Mouse (Mus musculus) E14TG2a.4 (cell line): ENCODE measurements at regions not wholly inside any gene's neighbourhood (a gene's known extent, or its start where the extent isn't known, plus 50 kb on each side); places are given as distances from the start of the nearest gene placed in this dataset.

Experiments
- H3K27me3 ChIP-seq: 2 replicates; pipeline ENCODE4 v1.6.1; 2014; ENCODE audit warnings: low read length, control low read depth; ENCODE audit not compliant: insufficient read depth
- H3K36me3 ChIP-seq: 2 replicates; pipeline ENCODE4 v1.6.1; 2014; ENCODE audit warnings: low read length, control low read depth; ENCODE audit not compliant: insufficient read depth
- H3K4me1 ChIP-seq: replicated peaks from 2 replicates; pipeline ENCODE4 v1.6.1; 2014; ENCODE audit warnings: low read depth, low read length, control low read depth
- H3K4me3 ChIP-seq: replicated peaks from 2 replicates; pipeline ENCODE4 v1.5.1; 2014; ENCODE audit warnings: mild to moderate bottlenecking, low read length
- H3K9me3 ChIP-seq: 2 replicates; pipeline ENCODE4 v1.6.1; 2014; ENCODE audit warnings: low read length, control low read depth
- CTCF ChIP-seq: conservative IDR thresholded peaks from 2 replicates; pipeline ENCODE4 v1.5.1; 2014; ENCODE audit warnings: low read length
- NANOG ChIP-seq: IDR thresholded peaks from 2 replicates; pipeline ENCODE4 v1.6.1; 2014; ENCODE audit warnings: borderline replicate concordance, low read length, mixed read lengths
- POU5F1 ChIP-seq: IDR thresholded peaks from 2 replicates; pipeline ENCODE4 v1.6.1; 2014; ENCODE audit warnings: low read length, borderline replicate concordance

DNA sequence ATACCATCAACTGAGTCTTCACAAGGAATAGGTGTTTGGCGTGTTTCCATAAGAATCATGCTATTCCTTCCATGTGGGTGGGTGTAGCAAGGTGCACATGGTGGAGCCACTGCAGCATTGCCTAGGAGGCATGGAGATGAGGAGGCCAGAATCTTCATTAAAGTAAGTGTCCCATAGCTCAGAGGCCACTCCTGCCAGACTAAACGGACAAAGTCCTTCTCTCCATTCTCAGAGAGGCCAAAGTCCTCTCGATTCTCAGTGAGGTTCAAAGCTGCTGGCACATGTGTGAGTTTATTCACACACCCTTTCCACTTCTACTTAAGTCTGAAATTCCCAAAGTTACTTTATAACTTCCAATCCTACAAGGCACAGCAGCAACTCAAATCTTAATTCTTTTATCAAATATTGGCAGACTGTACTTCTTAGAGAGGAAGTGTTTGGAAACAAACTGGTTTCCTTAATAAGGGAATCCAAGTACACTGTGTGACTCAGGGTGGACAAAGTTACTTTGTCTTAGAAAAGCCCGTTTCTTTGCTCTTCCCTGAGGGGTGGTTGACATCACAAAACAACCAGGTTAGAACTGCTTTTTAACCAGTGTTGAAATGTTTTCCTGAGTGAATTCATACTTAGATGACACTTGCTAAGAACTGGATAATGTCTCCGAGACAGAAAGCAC lies 69.2 kb upstream of the Thbs1 start:
- Histone ChIP-seq H3K4me3 (no peak overlapping the region), H3K4me1 (no peaks in the 10 kb centered on the region), H3K36me3 (no peaks in the 10 kb centered on the region), H3K9me3 (no peaks in the 10 kb centered on the region), H3K27me3 (no peaks in the 10 kb centered on the region)
- no peak for TF ChIP-seq POU5F1
- TF ChIP-seq CTCF = no peak
- TF ChIP-seq NANOG = no peak

GRCm38 (mm10) chr2:118044666-118045065 lies 67.0 kb upstream of the Thbs1 start:
- TF ChIP-seq POU5F1 (no peak), NANOG (no peak), CTCF (no peak)

DNA sequence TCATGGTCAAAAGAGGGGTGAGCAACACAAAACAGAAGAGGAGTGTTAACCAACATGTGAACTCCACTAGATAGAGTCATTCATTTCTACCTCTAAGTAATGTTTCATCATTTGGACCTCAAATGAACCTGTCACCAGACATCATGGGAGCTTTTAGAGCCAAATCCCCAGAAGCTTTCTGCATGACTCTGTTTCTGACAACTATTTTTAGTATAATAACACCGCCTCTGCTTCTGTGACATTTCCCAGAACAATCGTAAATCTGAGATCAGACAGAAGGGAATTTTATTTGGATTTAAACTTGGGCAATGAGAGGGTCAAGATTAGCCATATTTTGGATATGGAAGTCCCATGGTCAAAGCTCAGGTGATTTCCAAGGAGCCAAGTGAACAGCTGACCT lies 61.4 kb upstream of the Thbs1 start:
- Histone ChIP-seq H3K4me1 (no peaks in the 10 kb centered on the region), H3K9me3 (no peaks in the 10 kb centered on the region), H3K4me3 (no peak overlapping the region), H3K36me3 (no peaks in the 10 kb centered on the region), H3K27me3 (no peaks in the 10 kb centered on the region)
- TF ChIP-seq CTCF (no peak), POU5F1 (no peak), NANOG (no peak)

More at GRCm38 (mm10) chr2:118044666-118045065, 67.0 kb upstream of the Thbs1 start:
- no peaks in the 10 kb centered on the region for H3K36me3 ChIP-seq
- no peaks in the 10 kb centered on the region for H3K9me3 ChIP-seq
- H3K4me3 ChIP-seq = no peak overlapping the region
- no peaks in the 10 kb centered on the region for H3K27me3 ChIP-seq
- H3K4me1 ChIP-seq = no peaks in the 10 kb centered on the region

- H3K4me1 ChIP-seq = no peaks in the 10 kb centered on the region
- H3K9me3 ChIP-seq = no peaks in the 10 kb centered on the region
- no peak overlapping the region for H3K4me3 ChIP-seq
- TF ChIP-seq CTCF = no peak
- no peak for TF ChIP-seq POU5F1
- TF ChIP-seq NANOG = no peak
- H3K36me3 ChIP-seq = no peaks in the 10 kb centered on the region
- H3K27me3 ChIP-seq = no peaks in the 10 kb centered on the region
Measured at GRCm38 (mm10) chr2:118051610-118052009, 60.1 kb upstream of the Thbs1 start.

GRCm38 (mm10) chr2:118053512-118053911 lies 58.2 kb upstream of the Thbs1 start:
- H3K36me3 ChIP-seq = no peaks in the 10 kb centered on the region
- no peaks in the 10 kb centered on the region for H3K9me3 ChIP-seq
- no peak overlapping the region for H3K4me3 ChIP-seq
- H3K4me1 ChIP-seq = no peaks in the 10 kb centered on the region
- no peak for TF ChIP-seq NANOG
- TF ChIP-seq CTCF = no peak
- no peak for TF ChIP-seq POU5F1
- no peaks in the 10 kb centered on the region for H3K27me3 ChIP-seq

- 0 out of 2 replicates have a peak, but pooled peaks cover 4% of the 10 kb centered on the region for H3K9me3 ChIP-seq
- H3K36me3 ChIP-seq = no peaks in the 10 kb centered on the region
- H3K4me3 ChIP-seq = no peak overlapping the region
- no peaks in the 10 kb centered on the region for H3K27me3 ChIP-seq
- no peaks in the 10 kb centered on the region; the same call in 1 of the 2 replicates for H3K4me1 ChIP-seq
- TF ChIP-seq CTCF (no peak), NANOG (no peak), POU5F1 (no peak)
Measured at GRCm38 (mm10) chr2:118058654-118059395, 52.9 kb upstream of the Thbs1 start.

GRCm38 (mm10) chr2:118061291-118061690 lies 50.4 kb upstream of the Thbs1 start:
- peaks cover 12% of the 10 kb centered on the region for H3K4me1 ChIP-seq
- TF ChIP-seq POU5F1 (no peak), CTCF (no peak), NANOG (no peak)
- no peak overlapping the region for H3K4me3 ChIP-seq
- no peaks in the 10 kb centered on the region for H3K36me3 ChIP-seq
- H3K27me3 ChIP-seq = no peaks in the 10 kb centered on the region
- 0 out of 2 replicates have a peak, but pooled peaks cover 4% of the 10 kb centered on the region for H3K9me3 ChIP-seq
